Mouse (Mus musculus) bone marrow, adult 2 months (tissue): Measurements from ENCODE around the gene Tmcc3.
"Not testable (repeated sequence)": the region's sequence is repeated elsewhere in the genome, so short reads cannot be mapped to it uniquely, and the experiment has no call there.

ENCODE experiments used
- CTCF ChIP-seq: fragments of 200-500 bp; IDR thresholded peaks from 2 replicates; pipeline ENCODE4 v1.5.1; 2011; ENCODE audit warnings: low read length, control low read depth; ENCODE audit not compliant: control insufficient read depth, insufficient read depth
- POLR2A ChIP-seq: fragments of 200-500 bp; IDR thresholded peaks from 2 replicates; pipeline ENCODE4 v1.6.1; 2011; ENCODE audit warnings: low read depth, mild to moderate bottlenecking, control low read depth, low read length, borderline replicate concordance; ENCODE audit not compliant: control insufficient read depth

DNA sequence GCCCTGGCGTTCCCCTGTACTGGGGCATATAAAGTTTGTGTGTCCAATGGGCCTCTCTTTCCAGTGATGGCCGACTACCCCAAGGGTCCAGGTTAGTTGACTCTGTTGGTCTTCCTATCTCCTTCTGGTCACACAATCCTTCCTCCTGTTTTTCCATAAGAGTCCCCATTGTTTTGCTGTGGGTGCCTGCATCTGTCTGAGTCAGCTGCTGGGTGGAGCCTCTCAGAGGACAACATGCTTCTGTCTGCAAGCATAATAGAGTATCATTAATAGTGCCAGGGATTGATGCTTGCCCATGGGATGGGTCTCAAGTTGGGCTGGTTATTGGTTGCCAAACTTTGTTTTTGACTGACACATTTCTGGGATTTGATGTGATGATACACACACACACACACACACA, 288.1 kb downstream of the Tmcc3 start:
- TF ChIP-seq POLR2A, CTCF: not testable (repeated sequence)
